Mouse (Mus musculus): ENCODE data around the gene Romo1. TPM values are rescaled to one million over a fixed set of nuclear protein-coding genes. Genes with fewer than 3 reads are reported as not detected.

Gene Romo1
- polyA plus RNA-seq (2021; fragmentation: Nextera tagmentation), result 495 and 586 TPM in 2 replicates
- long read RNA-seq, experiment 1, transcript Romo1-201 (3 exons, 569 nt), result major isoform, 24 of 33 reads
- long read RNA-seq, experiment 1, partial matches to known transcripts, result 0 of 33 reads
- long read RNA-seq, experiment 1, other reads (novel, unspliced or antisense), result 5 of 33 reads
- long read RNA-seq, experiment 2, transcript Romo1-202 (2 exons, 550 nt), result minor isoform, 21 of 220 reads
- long read RNA-seq, experiment 2, transcript Romo1-201 (3 exons, 569 nt), result major isoform, 191 of 220 reads
- long read RNA-seq, experiment 2, transcript Romo1-204 (3 exons, 379 nt), result minor isoform, 8 of 220 reads
- long read RNA-seq, experiment 2, partial matches to known transcripts, result 0 of 220 reads
- long read RNA-seq, experiment 2, other reads (novel, unspliced or antisense), result 0 of 220 reads

GRCm38 (mm10) chr2:156143953-156144724 lies at the start of gene Romo1, which contains the start of gene Nfs1:
Gene Romo1 (plus strand): TSS chr2:156144039.
Gene Nfs1 (minus strand): TSS chr2:156144186.

GRCm38 (mm10) chr2:156111358-156112079 lies 32.3 kb upstream of the Romo1 start, which contains the start of the genes Cpne1 and Rbm12:
Gene Cpne1 (minus strand): TSS chr2:156111965.
Gene Rbm12 (minus strand): TSS chr2:156111978.

GRCm38 (mm10) chr2:156126992-156127391 lies 16.8 kb upstream of the Romo1 start, which contains the start of gene Gm28036:
Gene Gm28036 (minus strand): TSS chr2:156127092.

GRCm38 (mm10) chr2:156180094-156180821 lies 36.4 kb downstream of the Romo1 start, which contains the start of gene Rbm39:
Gene Rbm39 (minus strand): TSS chr2:156180238.

Other genes starting within 250 kb of the Romo1 start
- 53.9 and 71.2 TPM in 2 replicates for gene Uqcc1, start 213.7 kb upstream of the Romo1 start, polyA plus RNA-seq (2021; fragmentation: Nextera tagmentation)
- gene Gm15557, start 203.3 kb upstream of the Romo1 start, polyA plus RNA-seq (2021; fragmentation: Nextera tagmentation), result not detected in 2 replicates
- 0.20 and 0.58 TPM in 2 replicates for gene Gdf5, start 198.7 kb upstream of the Romo1 start, polyA plus RNA-seq (2021; fragmentation: Nextera tagmentation)
- gene Cep250, start 187.6 kb upstream of the Romo1 start, polyA plus RNA-seq (2021; fragmentation: Nextera tagmentation), result 3.9 and 4.1 TPM in 2 replicates
- 0.26 and 0.33 TPM in 2 replicates for gene 6430550D23Rik, start 136.1 kb upstream of the Romo1 start, polyA plus RNA-seq (2021; fragmentation: Nextera tagmentation)
- 363 and 436 TPM in 2 replicates for gene Ergic3, start 136.0 kb upstream of the Romo1 start, polyA plus RNA-seq (2021; fragmentation: Nextera tagmentation)
- not detected in 2 replicates for gene Fer1l4, start 91.1 kb upstream of the Romo1 start, polyA plus RNA-seq (2021; fragmentation: Nextera tagmentation)
- gene Spag4, start 78.9 kb upstream of the Romo1 start, polyA plus RNA-seq (2021; fragmentation: Nextera tagmentation), result 2.8 and 3.0 TPM in 2 replicates
- 9.6 and 13.1 TPM in 2 replicates for gene Cpne1, start 32.1 kb upstream of the Romo1 start, polyA plus RNA-seq (2021; fragmentation: Nextera tagmentation)
- 5.7 and 7.7 TPM in 2 replicates for gene Rbm12, start 32.1 kb upstream of the Romo1 start, polyA plus RNA-seq (2021; fragmentation: Nextera tagmentation)
- gene Gm28036, start 16.9 kb upstream of the Romo1 start, polyA plus RNA-seq (2021; fragmentation: Nextera tagmentation), result 5.1 and 5.2 TPM in 2 replicates
- gene Nfs1, start 147 bp downstream of the Romo1 start, polyA plus RNA-seq (2021; fragmentation: Nextera tagmentation), result 42.5 and 54.2 TPM in 2 replicates
- gene Rbm39, start 36.2 kb downstream of the Romo1 start, polyA plus RNA-seq (2021; fragmentation: Nextera tagmentation), result 190 and 225 TPM in 2 replicates
- 49.8 and 51.8 TPM in 2 replicates for gene Phf20, start 52.4 kb downstream of the Romo1 start, polyA plus RNA-seq (2021; fragmentation: Nextera tagmentation)
- gene Cnbd2, start 168.3 kb downstream of the Romo1 start, polyA plus RNA-seq (2021; fragmentation: Nextera tagmentation), result 6.1 and 7.1 TPM in 2 replicates
- gene Scand1, start 168.7 kb downstream of the Romo1 start, polyA plus RNA-seq (2021; fragmentation: Nextera tagmentation), result 107 and 133 TPM in 2 replicates